Mouse (Mus musculus) hindbrain, embryonic 11.5 days (tissue): ENCODE measurements around the gene Flt3. TPM values are rescaled to one million over a fixed set of nuclear protein-coding genes. Genes with fewer than 3 reads are reported as not detected.

ENCODE experiments used
- ATAC-seq: fragments of 200-750 bp; cut with Nextera tagmentation; 2 replicates; pipeline ENCODE4 v1.8.0; 2017; ENCODE audit warnings: mild to moderate bottlenecking, moderate TSS enrichment, moderate library complexity; ENCODE audit not compliant: low FRiP score
- DNase-seq: peaks from one replicate; pipeline ENCODE4 v3.0.0-alpha.2; 2015; ENCODE audit warnings: low spot score
- H3K27ac ChIP-seq: fragments of 300-500 bp; sonication (generic); 2 replicates; pipeline ENCODE4 v1.5.1; 2014; ENCODE audit warnings: mild to moderate bottlenecking, low read depth, low read length
- H3K27me3 ChIP-seq: fragments of 300-500 bp; sonication (generic); 2 replicates; pipeline ENCODE4 v1.6.1; 2014; ENCODE audit warnings: mild to moderate bottlenecking, low read length, moderate library complexity, mixed read lengths; ENCODE audit not compliant: control insufficient read depth, insufficient read depth
- H3K36me3 ChIP-seq: fragments of 300-500 bp; sonication (generic); 2 replicates; pipeline ENCODE4 v1.6.1; 2014; ENCODE audit warnings: mild to moderate bottlenecking, low read length, moderate library complexity, mixed read lengths; ENCODE audit not compliant: control insufficient read depth, insufficient read depth
- H3K4me1 ChIP-seq: fragments of 300-500 bp; sonication (generic); replicated peaks from 2 replicates; pipeline ENCODE4 v1.6.1; 2014; ENCODE audit warnings: low read length, mixed read lengths; ENCODE audit not compliant: control insufficient read depth, insufficient read depth
- H3K4me2 ChIP-seq: fragments of 300-500 bp; sonication (generic); replicated peaks from 2 replicates; pipeline ENCODE4 v1.6.1; 2014; ENCODE audit warnings: mild to moderate bottlenecking, low read depth, low read length
- H3K4me3 ChIP-seq: fragments of 300-500 bp; sonication (generic); 2 replicates; pipeline ENCODE4 v1.5.1; 2014; ENCODE audit warnings: low read depth, low read length
- H3K9ac ChIP-seq: fragments of 300-500 bp; sonication (generic); 2 replicates; pipeline ENCODE4 v1.6.1; 2014; ENCODE audit warnings: low read depth, low read length
- H3K9me3 ChIP-seq: fragments of 300-500 bp; sonication (generic); 2 replicates; pipeline ENCODE4 v1.6.1; 2016; ENCODE audit warnings: low read length; ENCODE audit not compliant: control insufficient read depth
- WGBS: fragments of 180-500 bp; shearing (Covaris S2); extraction: QIAGEN DNeasy Blood & Tissue Kit; methylation state at CpG from one replicate; pipeline ENCODE4 v1.1.7; 2014; 5-methylcytosine and 5-hydroxymethylcytosine counted together
- polyA plus RNA-seq: library from polyadenylated mRNA; unstranded; fragments of >200 nt; fragmentation: Nextera tagmentation; extraction: Ambion mirVana; gene quantifications from 2 replicates; pipeline ENCODE4 v1.2.1, GENCODE M21; 2014

Flt3 gene
- polyA plus RNA-seq, 1 experiment from 2014 or later = 0.14 TPM

- Histone ChIP-seq H3K27me3 (no peaks in the 10 kb centered on the region), H3K4me2 (no peak overlapping the region), H3K36me3 (no peaks in the 10 kb centered on the region), H3K4me3 (no peak overlapping the region), H3K4me1 (no peaks in the 10 kb centered on the region), H3K27ac (no peak overlapping the region), H3K9ac (no peak overlapping the region), H3K9me3 (no peaks in the 10 kb centered on the region)
- ATAC-seq (no peak), DNase-seq (no peak)
- 71% methylated on average over 17 of the region's 17 CpGs for WGBS
Observed at GRCm38 (mm10) chr5:147354161-147354780, 46.0 kb downstream of the Flt3 start.

- Histone ChIP-seq H3K4me2 (no peak overlapping the region), H3K4me3 (no peak overlapping the region), H3K27ac (no peak overlapping the region), H3K9ac (no peak overlapping the region), H3K4me1 (no peaks in the 10 kb centered on the region), H3K36me3 (no peaks in the 10 kb centered on the region), H3K9me3 (no peaks in the 10 kb centered on the region), H3K27me3 (no peaks in the 10 kb centered on the region)
- ATAC-seq (no peak), DNase-seq (no peak)
- WGBS = 88% methylated on average over 8 of the region's 8 CpGs
Observed at GRCm38 (mm10) chr5:147351931-147352330, 48.4 kb downstream of the Flt3 start.

DNA sequence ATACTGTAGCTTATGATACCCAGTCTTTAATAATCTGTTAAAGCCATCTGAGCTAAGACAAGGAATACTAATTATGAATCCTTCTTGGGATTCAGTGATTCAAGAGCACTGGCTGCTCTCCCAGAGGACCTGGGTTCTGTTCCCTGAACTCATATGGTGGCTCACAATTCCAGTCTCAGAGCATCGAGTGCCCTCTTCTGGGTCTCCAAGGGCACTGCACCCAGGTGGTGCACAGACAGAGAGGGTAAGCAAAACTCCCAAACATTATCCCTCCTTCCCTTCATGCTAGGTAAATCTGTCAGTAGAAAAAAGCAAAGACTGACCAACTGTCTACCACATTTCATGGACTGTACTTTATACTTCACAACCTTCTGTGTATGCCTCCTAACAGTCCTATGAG, 54.3 kb downstream of the Flt3 start:
- no peak for DNase-seq
- Histone ChIP-seq H3K27ac (no peak overlapping the region), H3K36me3 (no peaks in the 10 kb centered on the region), H3K4me3 (no peak overlapping the region), H3K9me3 (no peaks in the 10 kb centered on the region), H3K27me3 (no peaks in the 10 kb centered on the region), H3K9ac (no peak overlapping the region), H3K4me2 (no peak overlapping the region), H3K4me1 (no peaks in the 10 kb centered on the region)
- no peak for ATAC-seq
- WGBS = 61% methylated on average over 1 of the region's 1 CpGs

DNA sequence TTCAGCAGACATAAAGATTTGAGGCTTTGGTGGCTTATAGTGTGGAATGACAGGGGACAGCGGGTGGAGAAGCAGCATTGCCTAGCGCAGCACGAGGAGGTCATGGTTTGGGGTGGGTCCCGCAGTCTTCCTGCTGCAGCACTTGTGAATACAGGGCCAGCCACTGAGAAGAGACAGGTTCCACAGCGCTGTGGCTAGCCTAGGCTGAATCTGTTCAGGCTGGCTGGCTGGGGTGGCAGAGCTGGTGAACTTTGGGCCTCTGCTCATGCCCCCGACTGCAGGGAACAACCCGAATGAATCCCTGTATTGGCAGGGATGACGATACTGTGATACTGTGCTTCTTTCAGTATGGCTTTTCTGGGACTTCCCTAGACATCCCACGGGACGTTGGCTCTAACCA, 56.4 kb downstream of the Flt3 start:
- DNase-seq (no peak), ATAC-seq (no peak)
- Histone ChIP-seq H3K27me3 (no peaks in the 10 kb centered on the region), H3K4me1 (no peaks in the 10 kb centered on the region), H3K27ac (no peak overlapping the region), H3K9me3 (no peaks in the 10 kb centered on the region), H3K4me2 (no peak overlapping the region), H3K36me3 (no peaks in the 10 kb centered on the region), H3K4me3 (no peak overlapping the region), H3K9ac (no peak overlapping the region)
- WGBS = 83% methylated on average over 10 of the region's 10 CpGs

DNA sequence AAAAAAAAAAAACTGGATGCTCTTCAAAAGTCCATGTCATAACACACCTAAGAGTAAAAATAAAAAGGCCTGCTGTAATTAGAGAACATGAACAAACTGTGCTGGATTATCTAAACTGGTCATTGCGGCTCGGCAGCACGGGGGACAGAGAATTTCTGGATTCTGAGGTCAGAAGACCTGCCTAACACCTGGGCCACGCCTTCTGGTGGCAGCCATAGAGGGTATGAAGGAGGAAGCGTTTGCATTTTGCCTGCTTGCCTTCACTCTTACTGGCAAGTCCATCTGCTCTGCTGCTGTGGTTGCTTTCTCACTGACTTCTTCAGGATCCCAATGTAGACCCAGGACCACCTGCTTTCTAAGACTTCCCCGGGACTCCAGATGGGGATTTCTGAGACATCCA, 57.4 kb downstream of the Flt3 start:
- no peaks in the 10 kb centered on the region for H3K27me3 ChIP-seq
- H3K4me1 ChIP-seq = no peaks in the 10 kb centered on the region
- H3K36me3 ChIP-seq = no peaks in the 10 kb centered on the region
- H3K4me2 ChIP-seq = no peak overlapping the region
- H3K27ac ChIP-seq = no peak overlapping the region
- no peak overlapping the region for H3K9ac ChIP-seq
- H3K4me3 ChIP-seq = no peak overlapping the region
- ATAC-seq (no peak), DNase-seq (no peak)
- WGBS = 95% methylated on average over 6 of the region's 6 CpGs
- H3K9me3 ChIP-seq = no peaks in the 10 kb centered on the region

DNA sequence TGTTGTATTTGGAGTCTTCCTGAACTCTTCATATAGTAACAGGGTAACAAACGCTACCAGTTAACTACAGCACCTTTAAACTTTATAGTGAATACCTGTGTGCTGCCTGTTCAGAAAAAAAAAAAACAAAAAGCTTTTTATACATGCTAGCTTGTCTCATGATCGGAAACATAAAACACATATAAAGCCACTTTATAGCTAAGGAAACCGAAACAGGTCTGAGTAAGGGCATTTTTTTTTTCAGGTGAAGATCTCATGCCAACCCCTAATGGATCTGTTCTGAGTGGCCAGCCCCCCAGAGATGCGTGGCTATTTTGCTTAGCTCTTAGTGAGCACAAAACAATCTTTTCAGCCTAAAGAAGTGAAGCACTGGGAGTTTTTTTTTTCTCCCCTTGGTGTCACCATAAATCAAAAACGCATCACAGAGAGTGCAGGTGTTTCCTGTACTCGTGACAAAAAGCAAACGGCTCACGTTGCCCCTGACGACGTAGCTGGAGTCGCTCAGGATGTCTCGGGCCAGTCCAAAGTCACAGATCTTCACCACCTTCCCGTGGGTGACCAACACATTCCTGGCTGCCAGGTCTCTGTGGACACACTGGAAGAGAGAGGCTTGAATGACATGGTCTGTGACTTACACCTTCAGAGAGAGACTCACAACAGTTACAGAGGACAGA, 59.4 kb downstream of the Flt3 start:
- H3K9me3 ChIP-seq = no peaks in the 10 kb centered on the region
- DNase-seq (no peak), ATAC-seq (no peak)
- no peaks in the 10 kb centered on the region for H3K36me3 ChIP-seq
- no peak overlapping the region for H3K4me2 ChIP-seq
- H3K27ac ChIP-seq = no peak overlapping the region
- no peak overlapping the region for H3K9ac ChIP-seq
- H3K27me3 ChIP-seq = no peaks in the 10 kb centered on the region
- no peak overlapping the region for H3K4me3 ChIP-seq
- 83% methylated on average over 13 of the region's 13 CpGs for WGBS
- no peaks in the 10 kb centered on the region for H3K4me1 ChIP-seq

DNA sequence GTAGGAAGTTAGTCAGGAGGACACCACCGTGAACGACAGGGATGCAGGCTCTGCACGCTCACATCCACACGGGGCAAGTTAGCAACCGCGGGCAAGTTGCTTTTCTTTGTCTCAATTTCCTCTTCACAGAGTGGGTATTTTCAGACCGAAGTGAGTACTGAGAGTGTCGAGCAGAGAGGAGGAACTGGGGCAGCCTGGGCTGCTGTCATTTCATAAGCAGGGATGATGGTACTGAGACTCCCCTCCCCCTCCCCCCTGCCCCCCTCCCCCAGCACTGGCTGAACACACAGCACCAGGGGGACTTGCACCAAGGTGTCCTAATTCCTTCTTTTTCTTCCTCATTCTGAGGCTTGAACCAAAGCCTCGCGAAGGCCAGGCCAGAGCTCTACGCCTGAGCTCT, 60.7 kb downstream of the Flt3 start:
- H3K4me3 ChIP-seq = no peak overlapping the region
- DNase-seq (no peak), ATAC-seq (no peak)
- no peaks in the 10 kb centered on the region for H3K9me3 ChIP-seq
- no peaks in the 10 kb centered on the region for H3K36me3 ChIP-seq
- no peaks in the 10 kb centered on the region for H3K4me1 ChIP-seq
- no peak overlapping the region for H3K9ac ChIP-seq
- 87% methylated on average over 11 of the region's 11 CpGs for WGBS
- no peak overlapping the region for H3K27ac ChIP-seq
- no peaks in the 10 kb centered on the region for H3K27me3 ChIP-seq
- no peak overlapping the region for H3K4me2 ChIP-seq

- ATAC-seq = no peak
- 65% methylated on average over 9 of the region's 9 CpGs for WGBS
Observed at GRCm38 (mm10) chr5:147338967-147339366, 61.3 kb downstream of the Flt3 start.

DNA sequence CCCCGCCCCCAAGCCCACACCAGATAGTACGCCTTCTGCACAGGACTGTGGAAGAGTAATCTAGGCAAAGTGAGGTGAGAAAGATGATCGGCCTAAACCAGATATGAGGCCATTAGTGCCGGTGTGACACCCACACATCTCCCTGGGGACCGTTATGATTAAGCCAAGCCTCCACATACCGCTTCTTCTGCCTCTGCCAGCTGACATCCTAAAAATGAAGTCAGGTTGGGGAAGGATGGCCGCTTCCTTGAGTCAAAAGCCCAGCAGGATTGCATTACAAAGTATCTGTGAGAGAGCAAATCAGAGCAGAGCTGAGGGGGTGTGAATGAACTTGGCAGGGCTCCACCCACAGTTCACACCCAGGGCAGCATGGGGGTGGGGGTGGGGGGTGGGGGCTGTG, 67.6 kb downstream of the Flt3 start:
- Histone ChIP-seq H3K27me3 (no peaks in the 10 kb centered on the region), H3K4me1 (no peaks in the 10 kb centered on the region), H3K4me3 (no peak overlapping the region), H3K9ac (no peak overlapping the region), H3K36me3 (no peaks in the 10 kb centered on the region), H3K27ac (no peak overlapping the region), H3K4me2 (no peak overlapping the region), H3K9me3 (no peaks in the 10 kb centered on the region)
- ATAC-seq (no peak; the same call in 1 of the 2 replicates), DNase-seq (no peak)
- 52% methylated on average over 7 of the region's 7 CpGs for WGBS

More at GRCm38 (mm10) chr5:147338967-147339366, 61.3 kb downstream of the Flt3 start:
- no peaks in the 10 kb centered on the region for H3K36me3 ChIP-seq
- H3K4me1 ChIP-seq = no peaks in the 10 kb centered on the region
- H3K9me3 ChIP-seq = no peaks in the 10 kb centered on the region
- H3K27me3 ChIP-seq = no peaks in the 10 kb centered on the region
- H3K4me2 ChIP-seq = no peak overlapping the region
- H3K9ac ChIP-seq = no peak overlapping the region
- H3K27ac ChIP-seq = no peak overlapping the region
- DNase-seq = no peak
- no peak overlapping the region for H3K4me3 ChIP-seq
